Mouse (Mus musculus) ES-E14 (cell line): ENCODE data around the gene Prr23a1. TPM values are rescaled to one million over a fixed set of nuclear protein-coding genes. Genes with fewer than 3 reads are reported as not detected.
"Not testable (repeated sequence)": the region's sequence is repeated elsewhere in the genome, so short reads cannot be mapped to it uniquely, and the experiment has no call there.

Source experiments
- DNase-seq: peaks from one replicate; pipeline ENCODE4 v3.0.0-alpha.2; 2013; ENCODE audit warnings: low read depth, low spot score
- H3K27ac ChIP-seq: 2 replicates; pipeline ENCODE4 v1.5.1; 2012; ENCODE audit warnings: low read depth, mild to moderate bottlenecking, low read length, moderate library complexity, mixed read lengths; ENCODE audit not compliant: poor library complexity, insufficient read depth, severe bottlenecking
- H3K36me3 ChIP-seq: 2 replicates; pipeline ENCODE4 v1.6.1; 2012; ENCODE audit warnings: mild to moderate bottlenecking, low read length, moderate library complexity, mixed read lengths; ENCODE audit not compliant: control insufficient read depth, poor library complexity, insufficient read depth, severe bottlenecking
- H3K4me1 ChIP-seq, 2 experiments: fragments of 150-350 bp in 1 of 2; sonication (generic) in 1 of 2; 2 replicates each; pipeline ENCODE4 v1.6.1; 2012; ENCODE audit warnings: low read length in 2 of 2, mild to moderate bottlenecking in 1 of 2, mixed read lengths in 1 of 2; ENCODE audit not compliant: control insufficient read depth in 2 of 2, insufficient read depth in 2 of 2, poor library complexity in 1 of 2
- H3K4me3 ChIP-seq, 2 experiments: fragments of 150-350 bp in 1 of 2; sonication (generic) in 1 of 2; 2 replicates each; pipeline ENCODE4 v1.5.1; 2012; ENCODE audit warnings: low read length in 2 of 2, low read depth in 1 of 2, mild to moderate bottlenecking in 1 of 2, mixed read lengths in 1 of 2; ENCODE audit not compliant: insufficient read depth in 1 of 2, poor library complexity in 1 of 2, severe bottlenecking in 1 of 2
- H3K9ac ChIP-seq: 2 replicates; pipeline ENCODE4 v1.6.1; 2012; ENCODE audit warnings: low read depth, mild to moderate bottlenecking, low read length, mixed read lengths; ENCODE audit not compliant: poor library complexity, insufficient read depth, severe bottlenecking
- H3K9me3 ChIP-seq: fragments of 150-350 bp; sonication (generic); 2 replicates; pipeline ENCODE4 v1.6.1; 2012; ENCODE audit warnings: low read depth, mild to moderate bottlenecking, low read length; ENCODE audit not compliant: control insufficient read depth, insufficient read depth
- CHD2 ChIP-seq: IDR thresholded peaks from 2 replicates; pipeline ENCODE4 v1.6.1; 2014; ENCODE audit warnings: mild to moderate bottlenecking, low read depth, low read length, inconsistent platforms
- HCFC1 ChIP-seq: IDR thresholded peaks from 2 replicates; pipeline ENCODE4 v1.6.1; 2012; ENCODE audit warnings: low read length, inconsistent platforms, borderline replicate concordance; ENCODE audit not compliant: insufficient read depth
- MAFK ChIP-seq: IDR thresholded peaks from 2 replicates; pipeline ENCODE4 v1.6.1; 2014; ENCODE audit warnings: mild to moderate bottlenecking, low read depth, low read length, inconsistent platforms; ENCODE audit not compliant: insufficient read depth
- ZC3H11A ChIP-seq: IDR thresholded peaks from 2 replicates; pipeline ENCODE4 v1.6.1; 2012; ENCODE audit warnings: low read depth, mild to moderate bottlenecking, inconsistent platforms, low read length, borderline replicate concordance
- ZNF384 ChIP-seq: IDR thresholded peaks from 2 replicates; pipeline ENCODE4 v1.6.1; 2012; ENCODE audit warnings: low read depth, low read length, inconsistent platforms
- in situ Hi-C, 2 experiments: fragments of 600-800 bp; cut with MboI; formaldehyde crosslinking; loops; one replicate each; pipeline ENCODE4 v1.15.1; 2025; ENCODE audit warnings: low sequenced_read_pairs in 2 of 2, inconsistent platforms in 1 of 2; ENCODE audit not compliant: unreplicated experiment in 2 of 2
- total RNA-seq: library from RNA; depleted of rRNA; stranded (reverse); fragments of 300-350 nt; gene quantifications from 2 replicates; pipeline ENCODE4 v1.2.3, GENCODE M21; 2012

Prr23a1 gene
- total RNA-seq, 1 experiment = 0.58 TPM

DNA sequence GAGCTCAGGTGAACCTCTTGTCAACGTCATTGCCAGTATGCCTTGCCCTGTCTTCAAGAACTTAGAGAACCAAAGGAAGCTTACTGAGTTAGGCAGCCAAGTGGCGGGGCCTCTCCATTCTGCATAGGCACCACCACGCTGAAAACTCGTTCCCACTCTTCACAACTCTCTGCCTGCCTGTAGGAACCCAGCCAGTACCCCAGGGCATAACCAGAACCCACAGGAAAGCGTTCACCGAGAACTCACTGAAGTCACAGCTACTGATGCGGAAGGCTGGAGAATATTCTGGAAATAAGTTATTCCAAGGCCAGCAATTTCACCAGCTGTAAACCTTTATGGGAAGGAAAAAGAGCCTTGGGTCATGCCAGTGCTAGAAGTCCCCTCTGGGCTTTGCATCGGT lies 34.7 kb upstream of the Prr23a1 start:
- no peak for DNase-seq

DNA sequence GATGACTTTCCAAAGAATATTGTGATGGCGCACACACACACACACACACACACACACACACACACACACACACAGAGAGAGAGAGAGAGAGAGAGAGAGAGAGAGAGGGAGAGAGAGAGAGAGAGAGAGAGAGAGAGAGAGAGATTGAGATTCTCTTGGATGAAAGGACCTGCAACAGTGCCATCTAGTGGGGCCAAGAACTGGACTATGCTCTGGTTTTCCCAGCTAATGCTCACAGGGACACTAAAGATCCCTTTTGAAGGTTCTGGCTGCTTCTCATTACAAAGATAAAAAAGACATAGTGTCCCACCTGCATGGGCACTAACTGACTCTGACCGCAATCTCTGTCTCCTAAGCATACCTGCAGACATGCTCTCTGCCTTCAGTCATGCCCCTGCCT lies 32.8 kb upstream of the Prr23a1 start:
- H3K27ac ChIP-seq, H3K4me1 ChIP-seq, H3K9me3 ChIP-seq, DNase-seq, H3K4me3 ChIP-seq, in situ Hi-C loops, H3K9ac ChIP-seq, H3K36me3 ChIP-seq: not testable (repeated sequence)

More for the DNA sequence above, 34.7 kb upstream of the Prr23a1 start:
- Histone ChIP-seq H3K36me3 (no peaks in the 10 kb centered on the region), H3K9ac (no peak overlapping the region), H3K4me3 (no peak overlapping the region), H3K4me1 (no peaks in the 10 kb centered on the region), H3K27ac (no peak overlapping the region), H3K9me3 (no peaks in the 10 kb centered on the region)
- no peak for TF ChIP-seq CHD2
- TF ChIP-seq MAFK = no peak
- in situ Hi-C loops = no loop called here

DNA sequence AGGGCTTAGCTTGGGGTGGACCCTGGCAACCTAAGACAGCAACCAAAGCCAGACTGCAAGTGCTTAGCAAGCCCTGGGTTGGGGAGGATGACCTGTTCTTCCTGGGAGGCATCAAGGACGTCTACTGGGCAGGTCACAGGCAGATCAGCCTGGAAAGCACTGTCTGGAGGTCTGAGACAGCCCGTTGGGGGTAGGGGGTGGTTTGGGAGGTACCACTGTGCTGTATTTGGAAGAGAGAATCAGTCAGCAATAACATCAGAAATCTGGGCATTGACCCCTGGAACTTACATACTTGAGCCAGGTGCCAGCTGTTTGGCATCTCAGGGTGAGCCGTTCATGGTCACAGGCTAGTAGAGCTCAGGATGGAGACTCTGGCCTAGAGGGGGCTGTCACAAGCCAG lies 26.2 kb upstream of the Prr23a1 start:
- Histone ChIP-seq H3K9ac (no peak overlapping the region), H3K9me3 (no peaks in the 10 kb centered on the region), H3K36me3 (no peaks in the 10 kb centered on the region), H3K4me1 (no peaks in the 10 kb centered on the region), H3K4me3 (no peak overlapping the region), H3K27ac (no peak overlapping the region)
- DNase-seq = no peak
- in situ Hi-C loops = no loop called here
- TF ChIP-seq ZC3H11A = no peak
- no peak for TF ChIP-seq ZNF384
- TF ChIP-seq HCFC1 = no peak
- no peak for TF ChIP-seq CHD2
- no peak for TF ChIP-seq MAFK

DNA sequence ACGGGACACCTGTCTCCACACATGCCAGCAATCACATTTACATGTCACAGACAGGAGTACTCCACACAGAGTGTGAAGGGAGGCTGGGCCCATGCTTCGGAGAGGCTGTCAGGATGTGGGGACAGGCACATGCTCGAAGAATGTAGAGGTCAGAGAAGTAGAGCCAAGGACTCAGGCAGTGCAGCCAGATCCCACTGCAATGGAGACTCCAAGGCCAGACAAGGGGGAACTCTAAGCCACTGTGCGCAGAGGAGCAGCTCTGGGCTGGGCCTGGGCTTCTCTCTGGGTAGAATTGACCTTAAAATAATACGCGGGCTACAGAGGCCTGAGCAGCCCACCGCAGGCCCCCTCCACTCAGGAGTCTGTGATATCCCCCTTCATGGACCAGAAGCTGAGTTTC lies 24.7 kb upstream of the Prr23a1 start:
- DNase-seq = no peak
- Histone ChIP-seq H3K9me3 (no peaks in the 10 kb centered on the region), H3K36me3 (no peaks in the 10 kb centered on the region), H3K4me3 (no peak overlapping the region), H3K9ac (no peak overlapping the region), H3K4me1 (no peaks in the 10 kb centered on the region), H3K27ac (no peak overlapping the region)
- TF ChIP-seq ZC3H11A (no peak), CHD2 (no peak), ZNF384 (no peak), HCFC1 (no peak), MAFK (no peak)
- in situ Hi-C loops = no loop called here

DNA sequence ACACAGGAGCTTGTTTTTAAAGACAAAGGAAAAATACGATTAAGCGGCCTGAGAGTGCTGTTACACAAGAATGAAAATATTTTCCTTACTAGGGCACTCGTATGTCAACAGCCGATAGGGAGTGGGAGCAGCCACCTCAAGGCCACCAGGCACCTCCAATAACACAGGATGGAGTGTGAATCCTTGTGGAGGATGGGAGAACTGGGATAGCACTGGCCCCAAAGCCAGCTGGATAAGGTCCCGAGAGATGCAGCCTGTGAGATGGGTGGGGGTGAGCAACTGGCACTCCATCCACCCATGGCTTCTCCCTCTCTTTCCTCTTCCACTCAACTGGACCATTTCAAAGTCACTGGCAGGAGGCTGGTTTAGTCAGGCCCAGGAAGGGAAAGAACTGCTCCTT lies 23.3 kb upstream of the Prr23a1 start:
- TF ChIP-seq CHD2 = no peak
- no peak overlapping the region for H3K27ac ChIP-seq
- DNase-seq = no peak
- H3K9ac ChIP-seq = no peak overlapping the region
- no peak overlapping the region for H3K4me3 ChIP-seq
- H3K9me3 ChIP-seq = no peaks in the 10 kb centered on the region
- H3K4me1 ChIP-seq = no peaks in the 10 kb centered on the region
- in situ Hi-C loops = no loop called here
- no peaks in the 10 kb centered on the region for H3K36me3 ChIP-seq
